Mouse (Mus musculus): ENCODE measurements around the gene Vmn1r130. TPM values are rescaled to one million over a fixed set of nuclear protein-coding genes. Genes with fewer than 3 reads are reported as not detected.
"Not testable (repeated sequence)": the region's sequence is repeated elsewhere in the genome, so short reads cannot be mapped to it uniquely, and the experiment has no call there.

Gene Vmn1r130
- not detected in 2 replicates for polyA plus RNA-seq (2016; fragmentation: Nextera tagmentation; extraction: Ambion mirVana)

DNA sequence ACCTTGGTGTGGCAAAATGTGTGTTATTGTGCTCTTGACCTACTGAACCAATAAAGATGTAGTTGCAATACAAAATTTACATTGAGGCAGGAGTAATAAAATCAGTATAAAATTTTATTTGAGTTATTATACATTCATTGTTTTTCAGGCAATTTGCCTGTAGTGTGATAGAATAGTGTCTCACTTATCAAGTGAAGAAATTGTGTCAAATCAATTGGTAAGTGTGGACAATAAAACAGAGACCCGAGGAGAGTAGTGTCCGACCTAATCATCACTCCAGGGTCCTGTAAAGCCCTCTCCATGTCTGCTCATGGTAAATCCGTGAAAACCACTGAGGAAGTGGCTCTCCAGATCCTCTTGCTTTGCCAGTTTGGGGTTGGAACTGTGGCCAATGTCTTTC, at the start of gene Vmn1r130:
Gene Vmn1r130, plus strand, starts transcription at position 301 of the 400 bp plus-strand sequence.
- not testable (repeated sequence) for H3K27me3 ChIP-seq (ENCODE audit: low read depth, poor library complexity, severe bottlenecking); H3K9me3 ChIP-seq (replicated peaks); DNase-seq (ENCODE audit: low spot score); H3K36me3 ChIP-seq; H3K4me3 ChIP-seq; H3K4me1 ChIP-seq; H3K27ac ChIP-seq
- WGBS: no CpG with 5 or more reads among the region's 3 CpGs

GRCm38 (mm10) chr7:21545990-21546389, 34.4 kb downstream of the Vmn1r130 start, which contains the start of gene Vmn1r131:
TSS of gene Vmn1r131 (minus strand) at chr7:21546090.
- no CpG with 5 or more reads among the region's 2 CpGs for WGBS
- H3K36me3 ChIP-seq; DNase-seq (ENCODE audit: low spot score); H3K4me1 ChIP-seq; H3K4me3 ChIP-seq; H3K27ac ChIP-seq; H3K9me3 ChIP-seq (replicated peaks); H3K27me3 ChIP-seq (ENCODE audit: low read depth, poor library complexity, severe bottlenecking): not testable (repeated sequence)

Other genes with a start within 250 kb of the Vmn1r130 start
- gene Vmn1r125, start 239.6 kb upstream of the Vmn1r130 start, polyA plus RNA-seq (2016; fragmentation: Nextera tagmentation; extraction: Ambion mirVana): not detected in 2 replicates
- not detected in 2 replicates for gene Vmn1r126, start 210.3 kb upstream of the Vmn1r130 start, polyA plus RNA-seq (2016; fragmentation: Nextera tagmentation; extraction: Ambion mirVana)
- not detected in 2 replicates for gene Vmn1r127, start 191.9 kb upstream of the Vmn1r130 start, polyA plus RNA-seq (2016; fragmentation: Nextera tagmentation; extraction: Ambion mirVana)
- not detected in 2 replicates for gene Vmn1r128, start 162.4 kb upstream of the Vmn1r130 start, polyA plus RNA-seq (2016; fragmentation: Nextera tagmentation; extraction: Ambion mirVana)
- gene Vmn1r129, start 150.5 kb upstream of the Vmn1r130 start, polyA plus RNA-seq (2016; fragmentation: Nextera tagmentation; extraction: Ambion mirVana): not detected in 2 replicates
- not detected in 2 replicates for gene Gm6882, start 79.0 kb upstream of the Vmn1r130 start, polyA plus RNA-seq (2016; fragmentation: Nextera tagmentation; extraction: Ambion mirVana)
- gene Vmn1r131, start 34.3 kb downstream of the Vmn1r130 start, polyA plus RNA-seq (2016; fragmentation: Nextera tagmentation; extraction: Ambion mirVana): not detected in 2 replicates
- not detected in 2 replicates for gene Vmn1r132, start 102.3 kb downstream of the Vmn1r130 start, polyA plus RNA-seq (2016; fragmentation: Nextera tagmentation; extraction: Ambion mirVana)
- not detected in 2 replicates for gene Gm4175, start 249.7 kb downstream of the Vmn1r130 start, polyA plus RNA-seq (2016; fragmentation: Nextera tagmentation; extraction: Ambion mirVana)

Data from limb, embryonic 10.5 days (tissue).